Mouse (Mus musculus): Measurements from ENCODE around the gene Plg. TPM values are rescaled to one million over a fixed set of nuclear protein-coding genes. Genes with fewer than 3 reads are reported as not detected.

The Plg gene
- polyA plus RNA-seq, 1 experiment from 2014 or later, result 0.13 TPM

- Histone ChIP-seq H3K4me2 (replicated peaks; ENCODE audit: low read depth) (no peak overlapping the region), H3K9ac (ENCODE audit: low read depth, low read length) (no peak overlapping the region), H3K9me3 (ENCODE audit: control insufficient read depth) (no peaks in the 10 kb centered on the region), H3K4me3 (ENCODE audit: low read depth, low read length) (no peak overlapping the region), H3K4me1 (replicated peaks; ENCODE audit: control insufficient read depth, insufficient read depth, low read length) (no peaks in the 10 kb centered on the region), H3K36me3 (ENCODE audit: control insufficient read depth, insufficient read depth) (no peaks in the 10 kb centered on the region), H3K27me3 (replicated peaks; ENCODE audit: control insufficient read depth, insufficient read depth, low read length) (no peaks in the 10 kb centered on the region), H3K27ac (ENCODE audit: low read depth, low read length) (no peak overlapping the region)
- TF ChIP-seq CTCF (IDR thresholded peaks at IDR 0.05; ENCODE audit: low read depth), result peak; percentile 66
- ATAC-seq, result no peak
- 84% methylated on average over 5 of the region's 5 CpGs for WGBS
These were observed 76.9 kb downstream of the Plg start for GRCm38 (mm10) chr17:12455143-12455790.

GRCm38 (mm10) chr17:12461168-12461567 is 82.8 kb downstream of the Plg start:
- Histone ChIP-seq H3K36me3 (ENCODE audit: control insufficient read depth, insufficient read depth) (no peaks in the 10 kb centered on the region), H3K9ac (ENCODE audit: low read depth, low read length) (no peak overlapping the region), H3K4me1 (replicated peaks; ENCODE audit: control insufficient read depth, insufficient read depth, low read length) (no peaks in the 10 kb centered on the region), H3K4me3 (ENCODE audit: low read depth, low read length) (no peak overlapping the region), H3K27me3 (replicated peaks; ENCODE audit: control insufficient read depth, insufficient read depth, low read length) (no peaks in the 10 kb centered on the region), H3K9me3 (ENCODE audit: control insufficient read depth) (no peaks in the 10 kb centered on the region), H3K27ac (ENCODE audit: low read depth, low read length) (no peak overlapping the region), H3K4me2 (replicated peaks; ENCODE audit: low read depth) (no peak overlapping the region)
- ATAC-seq, result no peak
- peak; percentile 56 for TF ChIP-seq CTCF (IDR thresholded peaks at IDR 0.05; ENCODE audit: low read depth)

GRCm38 (mm10) chr17:12466501-12467000 is 88.1 kb downstream of the Plg start:
- Histone ChIP-seq H3K27ac (ENCODE audit: low read depth, low read length) (no peak overlapping the region), H3K36me3 (ENCODE audit: control insufficient read depth, insufficient read depth) (no peaks in the 10 kb centered on the region), H3K9me3 (ENCODE audit: control insufficient read depth) (no peaks in the 10 kb centered on the region), H3K4me2 (replicated peaks; ENCODE audit: low read depth) (no peak overlapping the region), H3K9ac (ENCODE audit: low read depth, low read length) (no peak overlapping the region), H3K27me3 (replicated peaks; ENCODE audit: control insufficient read depth, insufficient read depth, low read length) (no peaks in the 10 kb centered on the region), H3K4me3 (ENCODE audit: low read depth, low read length) (no peak overlapping the region), H3K4me1 (replicated peaks; ENCODE audit: control insufficient read depth, insufficient read depth, low read length) (no peaks in the 10 kb centered on the region)
- no peak for TF ChIP-seq CTCF (IDR thresholded peaks at IDR 0.05; ENCODE audit: low read depth)
- 63% methylated on average over 4 of the region's 4 CpGs for WGBS
- ATAC-seq, result no peak

GRCm38 (mm10) chr17:12467642-12468041 is 89.2 kb downstream of the Plg start:
- no peak overlapping the region for H3K9ac ChIP-seq (ENCODE audit: low read depth, low read length)
- no peak overlapping the region for H3K4me3 ChIP-seq (ENCODE audit: low read depth, low read length)
- H3K4me1 ChIP-seq (replicated peaks; ENCODE audit: control insufficient read depth, insufficient read depth, low read length), result no peaks in the 10 kb centered on the region
- no peaks in the 10 kb centered on the region for H3K27me3 ChIP-seq (replicated peaks; ENCODE audit: control insufficient read depth, insufficient read depth, low read length)
- H3K4me2 ChIP-seq (replicated peaks; ENCODE audit: low read depth), result no peak overlapping the region
- no peak overlapping the region for H3K27ac ChIP-seq (ENCODE audit: low read depth, low read length)
- H3K9me3 ChIP-seq (ENCODE audit: control insufficient read depth), result no peaks in the 10 kb centered on the region
- no peak for ATAC-seq
- H3K36me3 ChIP-seq (ENCODE audit: control insufficient read depth, insufficient read depth), result no peaks in the 10 kb centered on the region
- 67% methylated on average over 3 of the region's 3 CpGs for WGBS
- no peak for TF ChIP-seq CTCF (IDR thresholded peaks at IDR 0.05; ENCODE audit: low read depth)

GRCm38 (mm10) chr17:12468745-12469144 is 90.3 kb downstream of the Plg start:
- Histone ChIP-seq H3K36me3 (ENCODE audit: control insufficient read depth, insufficient read depth) (no peaks in the 10 kb centered on the region), H3K27me3 (replicated peaks; ENCODE audit: control insufficient read depth, insufficient read depth, low read length) (no peaks in the 10 kb centered on the region), H3K4me2 (replicated peaks; ENCODE audit: low read depth) (no peak overlapping the region), H3K4me3 (ENCODE audit: low read depth, low read length) (no peak overlapping the region), H3K9ac (ENCODE audit: low read depth, low read length) (no peak overlapping the region), H3K4me1 (replicated peaks; ENCODE audit: control insufficient read depth, insufficient read depth, low read length) (no peaks in the 10 kb centered on the region), H3K27ac (ENCODE audit: low read depth, low read length) (no peak overlapping the region), H3K9me3 (ENCODE audit: control insufficient read depth) (no peaks in the 10 kb centered on the region)
- no peak for TF ChIP-seq CTCF (IDR thresholded peaks at IDR 0.05; ENCODE audit: low read depth)
- 69% methylated on average over 5 of the region's 5 CpGs for WGBS
- no peak for ATAC-seq

Other genes starting within 250 kb of the Plg start
- 29.3 and 34.7 TPM in 2 replicates for gene Map3k4, start 59.8 kb upstream of the Plg start, polyA plus RNA-seq (2015; fragmentation: Nextera tagmentation; extraction: Ambion mirVana)
- gene Slc22a3, start 129.1 kb downstream of the Plg start, polyA plus RNA-seq (2015; fragmentation: Nextera tagmentation; extraction: Ambion mirVana), result 0.20 and 0.22 TPM in 2 replicates
- not detected in 2 replicates for gene Slc22a2, start 205.5 kb downstream of the Plg start, polyA plus RNA-seq (2015; fragmentation: Nextera tagmentation; extraction: Ambion mirVana)

Measured in intestine, postnatal 0 days (tissue).